Mouse (Mus musculus) kidney, adult 2 months (tissue): ENCODE measurements around the gene Fam8a1.

Experiments used
- CTCF ChIP-seq: fragments of 200-500 bp; conservative IDR thresholded peaks from 2 replicates; pipeline ENCODE4 v1.5.1; 2011; ENCODE audit warnings: low read depth, mild to moderate bottlenecking, control low read depth, low read length, moderate library complexity, mixed read lengths; ENCODE audit not compliant: insufficient read depth, insufficient read length
- POLR2A ChIP-seq: fragments of 200-500 bp; IDR thresholded peaks from one replicate; pipeline ENCODE4 v1.6.1; 2011; ENCODE audit warnings: low read depth, low read length, control low read depth

DNA sequence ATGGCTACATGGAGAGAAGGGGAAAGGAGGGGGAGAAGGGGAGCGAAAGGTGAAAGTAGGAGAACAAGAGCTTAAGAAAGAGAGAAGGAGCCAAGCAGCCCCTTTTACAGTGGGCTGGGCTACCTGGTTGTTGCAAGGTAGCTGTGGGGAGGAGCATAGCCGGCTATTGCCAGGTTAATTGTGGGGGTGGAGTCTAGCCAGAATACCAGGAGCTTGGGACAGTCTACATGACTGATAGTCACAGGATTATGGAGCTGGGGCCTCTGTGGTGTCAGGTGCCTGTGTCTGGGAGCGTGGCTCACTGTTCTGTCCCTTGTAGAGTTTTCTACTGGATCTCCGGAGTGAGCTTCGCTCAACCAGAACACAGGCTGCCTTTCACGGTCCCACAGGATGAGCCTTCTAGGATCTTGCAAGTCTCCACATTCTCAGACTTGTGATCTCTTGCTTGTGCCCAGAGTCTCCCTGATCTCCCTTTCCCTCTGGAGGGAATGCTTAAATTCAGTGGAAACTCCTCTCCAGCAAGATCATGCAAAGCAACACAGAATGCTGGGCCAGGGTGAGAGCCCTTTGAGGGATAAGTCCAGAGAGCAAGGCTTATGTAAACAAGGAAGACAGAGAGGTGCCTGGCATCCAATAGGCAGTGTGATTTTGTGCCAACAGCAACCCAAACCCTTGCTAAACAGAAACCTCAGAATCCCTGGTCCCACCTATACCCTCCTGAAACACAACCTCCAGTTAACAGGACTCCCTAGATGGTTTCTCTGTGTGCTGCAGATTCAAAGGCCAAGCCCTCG lies 48.2 kb upstream of the Fam8a1 start:
- TF ChIP-seq CTCF: no peak
- TF ChIP-seq POLR2A: no peak
